Mouse (Mus musculus) kidney, embryonic 16.5 days (tissue): Measurements from ENCODE around the gene Smad3. TPM values are rescaled to one million over a fixed set of nuclear protein-coding genes. Genes with fewer than 3 reads are reported as not detected.

Source experiments
- ATAC-seq: fragments of 200-750 bp; cut with Nextera tagmentation; 2 replicates; pipeline ENCODE4 v1.8.0; 2017; ENCODE audit warnings: moderate TSS enrichment; ENCODE audit not compliant: low FRiP score, low TSS enrichment
- H3K27ac ChIP-seq: fragments of 300-500 bp; sonication (generic); 2 replicates; pipeline ENCODE4 v1.5.1; 2014; ENCODE audit warnings: low read length
- H3K27me3 ChIP-seq: fragments of 300-500 bp; sonication (generic); 2 replicates; pipeline ENCODE4 v1.6.1; 2014; ENCODE audit warnings: low read length, control low read depth, mixed read lengths; ENCODE audit not compliant: insufficient read depth
- H3K36me3 ChIP-seq: fragments of 300-500 bp; sonication (generic); 2 replicates; pipeline ENCODE4 v1.6.1; 2014; ENCODE audit warnings: low read length, control low read depth, mixed read lengths; ENCODE audit not compliant: insufficient read depth
- H3K4me1 ChIP-seq: fragments of 300-500 bp; sonication (generic); 2 replicates; pipeline ENCODE4 v1.6.1; 2014; ENCODE audit warnings: low read length, control low read depth, mixed read lengths; ENCODE audit not compliant: insufficient read depth
- H3K4me2 ChIP-seq: fragments of 300-500 bp; sonication (generic); replicated peaks from 2 replicates; pipeline ENCODE4 v1.6.1; 2014; ENCODE audit warnings: low read depth, low read length
- H3K4me3 ChIP-seq: fragments of 300-500 bp; sonication (generic); 2 replicates; pipeline ENCODE4 v1.5.1; 2014; ENCODE audit warnings: mild to moderate bottlenecking, low read length
- H3K9ac ChIP-seq: fragments of 300-500 bp; sonication (generic); replicated peaks from 2 replicates; pipeline ENCODE4 v1.6.1; 2014; ENCODE audit warnings: low read length
- H3K9me3 ChIP-seq: fragments of 300-500 bp; sonication (generic); 2 replicates; pipeline ENCODE4 v1.6.1; 2016; ENCODE audit warnings: low read length, control low read depth
- WGBS: fragments of 180-500 bp; shearing (Covaris S2); extraction: QIAGEN DNeasy Blood & Tissue Kit; methylation state at CpG from one replicate; pipeline ENCODE4 v1.1.7; 2014; 5-methylcytosine and 5-hydroxymethylcytosine counted together
- polyA plus RNA-seq: library from polyadenylated mRNA; unstranded; fragments of >200 nt; fragmentation: Nextera tagmentation; extraction: Ambion mirVana; gene quantifications from 2 replicates; pipeline ENCODE4 v1.2.1, GENCODE M21; 2015

Smad3 gene
- polyA plus RNA-seq, 1 experiment from 2014 or later, result 27.8 TPM

- 0 out of 2 replicates have a peak overlapping the region, but pooled peaks have one; percentile 15 for H3K27ac ChIP-seq
- no peak for ATAC-seq
- no peaks in the 10 kb centered on the region for H3K27me3 ChIP-seq
- peaks cover 49% of the 10 kb centered on the region for H3K4me1 ChIP-seq
- peaks cover 7% of the 10 kb centered on the region; the same call in 1 of the 2 replicates for H3K9me3 ChIP-seq
- H3K9ac ChIP-seq, result no peak overlapping the region
- no peak overlapping the region for H3K4me3 ChIP-seq
- no peak overlapping the region for H3K4me2 ChIP-seq
- 82% methylated on average over 6 of the region's 6 CpGs for WGBS
- peaks cover 4% of the 10 kb centered on the region; the same call in 1 of the 2 replicates for H3K36me3 ChIP-seq
Observed at GRCm38 (mm10) chr9:63704979-63705751, 52.6 kb downstream of the Smad3 start.

DNA sequence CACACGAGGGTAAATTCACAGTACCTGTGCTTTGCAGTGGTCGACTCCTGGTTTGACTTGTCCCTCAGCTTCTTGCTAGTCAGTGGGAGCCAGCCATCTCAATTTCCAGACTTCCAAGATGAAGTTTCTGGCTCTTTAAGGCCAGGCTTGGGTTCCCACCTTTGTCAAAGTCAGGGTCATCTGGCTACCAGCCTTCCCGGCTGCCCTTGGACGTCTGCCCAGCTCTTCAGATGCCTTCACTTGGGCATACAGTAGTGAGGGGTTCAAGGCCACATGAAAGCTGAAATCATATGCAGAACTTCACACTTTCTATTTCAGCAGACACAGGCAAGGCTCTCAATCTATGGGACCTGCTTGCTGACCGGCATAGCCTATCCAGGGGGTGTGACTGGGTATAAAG is 53.7 kb downstream of the Smad3 start:
- WGBS, result 64% methylated on average over 5 of the region's 5 CpGs

GRCm38 (mm10) chr9:63703236-63703785 is 54.5 kb downstream of the Smad3 start:
- Histone ChIP-seq H3K4me3 (no peak overlapping the region), H3K9me3 (no peaks in the 10 kb centered on the region), H3K4me1 (peaks cover 68% of the 10 kb centered on the region), H3K4me2 (peak overlapping the region; percentile 36; the same call in 1 of the 2 replicates), H3K9ac (no peak overlapping the region), H3K36me3 (no peaks in the 10 kb centered on the region), H3K27ac (no peak overlapping the region), H3K27me3 (no peaks in the 10 kb centered on the region)
- WGBS, result 81% methylated on average over 7 of the region's 7 CpGs
- no peak for ATAC-seq

More for the DNA sequence above, 53.7 kb downstream of the Smad3 start:
- H3K36me3 ChIP-seq, result peaks cover under 1% of the 10 kb centered on the region; the same call in 1 of the 2 replicates
- H3K9ac ChIP-seq, result no peak overlapping the region
- peaks cover 60% of the 10 kb centered on the region for H3K4me1 ChIP-seq
- ATAC-seq, result no peak
- H3K4me3 ChIP-seq, result no peak overlapping the region
- no peak overlapping the region for H3K27ac ChIP-seq
- H3K4me2 ChIP-seq, result no peak overlapping the region
- no peaks in the 10 kb centered on the region for H3K27me3 ChIP-seq
- no peaks in the 10 kb centered on the region; the same call in 1 of the 2 replicates for H3K9me3 ChIP-seq

DNA sequence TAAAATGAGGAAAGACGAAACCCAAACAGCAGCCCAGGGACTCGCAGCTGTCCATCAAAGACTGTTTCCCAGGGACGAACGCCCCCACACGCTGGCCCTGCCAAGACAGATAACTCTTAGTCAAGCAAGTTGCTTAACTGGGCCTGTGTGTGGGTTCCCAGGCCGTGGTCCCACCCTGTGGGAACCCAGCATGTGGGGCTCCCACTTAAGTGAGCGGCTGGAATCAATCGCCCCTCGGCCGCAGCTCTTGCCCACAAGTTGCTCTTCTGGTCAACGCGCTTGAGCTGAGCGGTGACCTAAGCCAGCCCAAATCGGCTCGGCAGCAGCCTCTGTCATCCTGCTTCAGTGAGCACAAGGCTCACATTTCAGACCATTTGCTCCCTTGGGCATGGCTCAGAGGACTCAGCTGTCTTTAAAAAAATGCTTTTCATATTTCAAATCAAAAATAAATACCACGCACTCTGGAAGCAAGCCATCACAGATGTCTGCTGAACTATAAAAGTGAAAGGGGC is 55.2 kb downstream of the Smad3 start:
- 15% methylated on average over 16 of the region's 16 CpGs for WGBS
- Histone ChIP-seq H3K27ac (peak overlapping the region; percentile 47; the same call in 1 of the 2 replicates), H3K4me2 (peak overlapping the region; percentile 36), H3K9me3 (no peaks in the 10 kb centered on the region), H3K9ac (no peak overlapping the region), H3K4me3 (no peak overlapping the region), H3K27me3 (no peaks in the 10 kb centered on the region), H3K36me3 (no peaks in the 10 kb centered on the region), H3K4me1 (peaks cover 75% of the 10 kb centered on the region)
- peak; percentile 13; the same call in 1 of the 2 replicates for ATAC-seq

DNA sequence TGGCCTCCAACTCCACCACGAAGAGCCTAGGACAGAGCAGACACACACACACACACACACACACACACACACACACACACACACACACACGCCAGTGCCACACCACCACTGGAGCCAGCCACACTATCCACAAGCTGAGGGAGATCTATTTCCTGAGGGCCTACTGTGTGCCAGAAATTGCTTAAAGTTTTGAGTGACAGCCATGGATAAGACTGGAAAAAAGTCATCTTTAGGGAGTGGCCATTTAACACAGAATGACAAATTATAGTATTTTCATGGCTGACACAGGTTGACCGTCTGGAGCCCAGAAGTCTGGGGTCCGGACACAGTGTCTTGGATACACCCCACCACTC is 55.9 kb downstream of the Smad3 start:
- WGBS, result 78% methylated on average over 4 of the region's 4 CpGs
- Histone ChIP-seq H3K9ac (no peak overlapping the region), H3K9me3 (no peaks in the 10 kb centered on the region), H3K27me3 (no peaks in the 10 kb centered on the region), H3K4me2 (no peak overlapping the region), H3K36me3 (no peaks in the 10 kb centered on the region), H3K27ac (no peak overlapping the region), H3K4me3 (no peak overlapping the region), H3K4me1 (peaks cover 76% of the 10 kb centered on the region)
- ATAC-seq, result no peak

GRCm38 (mm10) chr9:63701258-63701956 is 56.4 kb downstream of the Smad3 start:
- WGBS, result 75% methylated on average over 10 of the region's 10 CpGs
- Histone ChIP-seq H3K9me3 (no peaks in the 10 kb centered on the region), H3K4me1 (peaks cover 76% of the 10 kb centered on the region)

DNA sequence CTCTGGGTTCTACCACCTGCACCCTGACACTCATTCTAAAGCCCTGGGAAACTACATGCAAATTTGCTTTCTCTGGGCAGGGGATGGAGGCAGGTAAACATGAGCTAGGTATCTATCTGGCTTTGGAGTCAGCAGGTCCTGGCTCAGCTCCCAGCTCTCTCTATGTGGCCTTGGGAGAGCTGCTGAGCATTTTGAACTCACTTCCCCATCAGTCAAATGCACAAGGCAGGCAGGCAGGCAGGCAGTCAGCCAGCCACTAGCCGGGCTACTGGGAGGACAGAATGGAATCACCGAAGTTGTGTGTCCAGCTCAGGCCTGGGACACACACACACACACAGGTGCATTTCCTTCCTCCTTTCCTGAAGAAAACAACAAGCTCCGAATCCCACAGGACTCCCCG is 58.6 kb downstream of the Smad3 start:
- 53% methylated on average over 4 of the region's 4 CpGs for WGBS
- no peak overlapping the region for H3K9ac ChIP-seq
- no peak for ATAC-seq
- no peaks in the 10 kb centered on the region for H3K27me3 ChIP-seq
- no peaks in the 10 kb centered on the region for H3K36me3 ChIP-seq
- peak overlapping the region; percentile 57 for H3K27ac ChIP-seq
- no peaks in the 10 kb centered on the region for H3K9me3 ChIP-seq
- H3K4me3 ChIP-seq, result no peak overlapping the region
- no peak overlapping the region for H3K4me2 ChIP-seq
- H3K4me1 ChIP-seq, result peaks cover 70% of the 10 kb centered on the region

More at GRCm38 (mm10) chr9:63701258-63701956, 56.4 kb downstream of the Smad3 start:
- no peak for ATAC-seq
- Histone ChIP-seq H3K27me3 (no peaks in the 10 kb centered on the region), H3K4me2 (no peak overlapping the region), H3K9ac (no peak overlapping the region), H3K36me3 (no peaks in the 10 kb centered on the region), H3K4me3 (no peak overlapping the region), H3K27ac (no peak overlapping the region)

- Histone ChIP-seq H3K27me3 (no peaks in the 10 kb centered on the region), H3K36me3 (no peaks in the 10 kb centered on the region), H3K9ac (no peak overlapping the region), H3K9me3 (no peaks in the 10 kb centered on the region), H3K4me2 (no peak overlapping the region), H3K4me1 (peaks cover 68% of the 10 kb centered on the region), H3K27ac (peak overlapping the region; percentile 57), H3K4me3 (no peak overlapping the region)
- WGBS, result 55% methylated on average over 6 of the region's 7 CpGs
- ATAC-seq, result peak; percentile 47
Observed at GRCm38 (mm10) chr9:63698320-63699045, 59.3 kb downstream of the Smad3 start.

GRCm38 (mm10) chr9:63697606-63698005 is 60.2 kb downstream of the Smad3 start:
- no peak for ATAC-seq
- Histone ChIP-seq H3K27ac (peak overlapping the region; percentile 48), H3K4me1 (peaks cover 59% of the 10 kb centered on the region), H3K9ac (0 out of 2 replicates have a peak overlapping the region, but pooled peaks have one; percentile 3), H3K27me3 (no peaks in the 10 kb centered on the region), H3K4me2 (no peak overlapping the region), H3K4me3 (no peak overlapping the region), H3K9me3 (no peaks in the 10 kb centered on the region), H3K36me3 (0 out of 2 replicates have a peak, but pooled peaks cover under 1% of the 10 kb centered on the region)
- WGBS, result 61% methylated on average over 5 of the region's 5 CpGs
